Mouse (Mus musculus): ENCODE data around the gene Abhd16a. TPM values are rescaled to one million over a fixed set of nuclear protein-coding genes. Genes with fewer than 3 reads are reported as not detected.

Abhd16a gene
- 51.8 and 52.7 TPM in 2 replicates for polyA plus RNA-seq (2016; fragmentation: Nextera tagmentation; extraction: Ambion mirVana)

- no peaks in the 10 kb centered on the region for H3K27me3 ChIP-seq (ENCODE audit: poor library complexity, severe bottlenecking)
- H3K27ac ChIP-seq, result peak within 1 kb of the TSS; percentile 99
- H3K4me1 ChIP-seq, result peaks cover 20% of the 10 kb centered on the region
- peak; percentile 93 for DNase-seq (ENCODE audit: extremely low spot score, low spot score)
- peak within 1 kb of the TSS; percentile 78 for H3K4me3 ChIP-seq
- peaks cover 35% of the 10 kb centered on the region for H3K36me3 ChIP-seq (replicated peaks)
- 3% methylated on average over 67 of the region's 67 CpGs for WGBS
- no peaks in the 10 kb centered on the region for H3K9me3 ChIP-seq
These were observed at the start of gene Abhd16a for GRCm38 (mm10) chr17:35088825-35089644. Abhd16a (plus strand) TSS chr17:35089263.

GRCm38 (mm10) chr17:35043794-35044193, 45.3 kb upstream of the Abhd16a start:
- DNase-seq (ENCODE audit: extremely low spot score, low spot score), result no peak
- 89% methylated on average over 4 of the region's 4 CpGs for WGBS
- Histone ChIP-seq H3K4me3 (no peak overlapping the region), H3K36me3 (replicated peaks) (no peaks in the 10 kb centered on the region), H3K27me3 (ENCODE audit: poor library complexity, severe bottlenecking) (no peaks in the 10 kb centered on the region), H3K4me1 (peaks cover 40% of the 10 kb centered on the region), H3K9me3 (no peaks in the 10 kb centered on the region), H3K27ac (0 out of 2 replicates have a peak overlapping the region, but pooled peaks have one; percentile 35)

- peak overlapping the region; percentile 70 for H3K4me3 ChIP-seq
- 87% methylated on average over 7 of the region's 7 CpGs for WGBS
- DNase-seq (ENCODE audit: extremely low spot score, low spot score), result no peak
- H3K9me3 ChIP-seq, result no peaks in the 10 kb centered on the region
- no peaks in the 10 kb centered on the region for H3K27me3 ChIP-seq (ENCODE audit: poor library complexity, severe bottlenecking)
- H3K36me3 ChIP-seq (replicated peaks), result no peaks in the 10 kb centered on the region
- H3K27ac ChIP-seq, result peak overlapping the region; percentile 98
- H3K4me1 ChIP-seq, result peaks cover 54% of the 10 kb centered on the region
These were observed 43.9 kb upstream of the Abhd16a start for GRCm38 (mm10) chr17:35044904-35045806.

- H3K9me3 ChIP-seq, result no peaks in the 10 kb centered on the region
- no peaks in the 10 kb centered on the region for H3K27me3 ChIP-seq (ENCODE audit: poor library complexity, severe bottlenecking)
- no peaks in the 10 kb centered on the region for H3K36me3 ChIP-seq (replicated peaks)
- DNase-seq (ENCODE audit: extremely low spot score, low spot score), result no peak
- peaks cover 63% of the 10 kb centered on the region for H3K4me1 ChIP-seq
- peak overlapping the region; percentile 98 for H3K27ac ChIP-seq
- H3K4me3 ChIP-seq, result peak overlapping the region; percentile 70
- 8% methylated on average over 48 of the region's 48 CpGs for WGBS
These were observed 43.0 kb upstream of the Abhd16a start for GRCm38 (mm10) chr17:35045807-35046680.

GRCm38 (mm10) chr17:35046681-35047455, 42.2 kb upstream of the Abhd16a start, which contains the start of gene Msh5:
Msh5 (minus strand) TSS chr17:35046745.
- Histone ChIP-seq H3K4me1 (peaks cover 71% of the 10 kb centered on the region), H3K36me3 (replicated peaks) (no peaks in the 10 kb centered on the region), H3K27me3 (ENCODE audit: poor library complexity, severe bottlenecking) (no peaks in the 10 kb centered on the region), H3K4me3 (peak within 1 kb of the TSS; percentile 70), H3K27ac (peak within 1 kb of the TSS; percentile 98), H3K9me3 (no peaks in the 10 kb centered on the region)
- 3% methylated on average over 33 of the region's 33 CpGs for WGBS
- DNase-seq (ENCODE audit: extremely low spot score, low spot score), result peak; percentile 100

- Histone ChIP-seq H3K4me1 (peaks cover 79% of the 10 kb centered on the region), H3K27ac (peak overlapping the region; percentile 98), H3K27me3 (ENCODE audit: poor library complexity, severe bottlenecking) (no peaks in the 10 kb centered on the region), H3K9me3 (no peaks in the 10 kb centered on the region), H3K4me3 (peak overlapping the region; percentile 19; the same call in 1 of the 2 replicates), H3K36me3 (replicated peaks) (peaks cover 7% of the 10 kb centered on the region)
- DNase-seq (ENCODE audit: extremely low spot score, low spot score), result no peak
- 54% methylated on average over 1 of the region's 1 CpGs for WGBS
These were observed 41.4 kb upstream of the Abhd16a start for GRCm38 (mm10) chr17:35047688-35048087.

- Histone ChIP-seq H3K4me3 (peak overlapping the region; percentile 19; the same call in 1 of the 2 replicates), H3K27me3 (ENCODE audit: poor library complexity, severe bottlenecking) (no peaks in the 10 kb centered on the region), H3K4me1 (peaks cover 83% of the 10 kb centered on the region), H3K27ac (peak overlapping the region; percentile 98), H3K36me3 (replicated peaks) (peaks cover 13% of the 10 kb centered on the region), H3K9me3 (no peaks in the 10 kb centered on the region)
- WGBS, result 44% methylated on average over 11 of the region's 11 CpGs
- no peak for DNase-seq (ENCODE audit: extremely low spot score, low spot score)
These were observed 40.7 kb upstream of the Abhd16a start for GRCm38 (mm10) chr17:35048149-35048931.

- peaks cover 83% of the 10 kb centered on the region for H3K4me1 ChIP-seq
These were observed 40.1 kb upstream of the Abhd16a start for GRCm38 (mm10) chr17:35048932-35049440.

GRCm38 (mm10) chr17:35049561-35050016, 39.5 kb upstream of the Abhd16a start, which contains the start of gene Clic1:
Clic1 (plus strand) TSS chr17:35049966.
- WGBS, result 3% methylated on average over 11 of the region's 11 CpGs
- Histone ChIP-seq H3K9me3 (peaks cover 8% of the 10 kb centered on the region; the same call in 1 of the 2 replicates), H3K4me3 (peak within 1 kb of the TSS; percentile 72), H3K4me1 (peaks cover 83% of the 10 kb centered on the region), H3K27ac (peak within 1 kb of the TSS; percentile 98), H3K36me3 (replicated peaks) (peaks cover 26% of the 10 kb centered on the region), H3K27me3 (ENCODE audit: poor library complexity, severe bottlenecking) (no peaks in the 10 kb centered on the region)
- peak; percentile 78 for DNase-seq (ENCODE audit: extremely low spot score, low spot score)

More at GRCm38 (mm10) chr17:35048932-35049440, 40.1 kb upstream of the Abhd16a start:
- Histone ChIP-seq H3K27ac (peak overlapping the region; percentile 98), H3K27me3 (ENCODE audit: poor library complexity, severe bottlenecking) (no peaks in the 10 kb centered on the region), H3K4me3 (peak overlapping the region; percentile 72; the same call in 1 of the 2 replicates), H3K9me3 (peaks cover 3% of the 10 kb centered on the region; the same call in 1 of the 2 replicates), H3K36me3 (replicated peaks) (peaks cover 20% of the 10 kb centered on the region)
- DNase-seq (ENCODE audit: extremely low spot score, low spot score), result no peak
- WGBS, result 73% methylated on average over 5 of the region's 5 CpGs

- Histone ChIP-seq H3K4me3 (peak overlapping the region; percentile 72), H3K27me3 (ENCODE audit: poor library complexity, severe bottlenecking) (no peaks in the 10 kb centered on the region), H3K4me1 (peaks cover 78% of the 10 kb centered on the region), H3K36me3 (replicated peaks) (peaks cover 32% of the 10 kb centered on the region), H3K27ac (peak overlapping the region; percentile 98), H3K9me3 (peaks cover 8% of the 10 kb centered on the region; the same call in 1 of the 2 replicates)
- peak; percentile 73 for DNase-seq (ENCODE audit: extremely low spot score, low spot score)
- WGBS, result under 1% methylated on average over 27 of the region's 27 CpGs
These were observed 38.8 kb upstream of the Abhd16a start for GRCm38 (mm10) chr17:35050126-35050750.

Measured in forebrain, embryonic 10.5 days (tissue).